Mouse (Mus musculus) hindbrain, embryonic 10.5 days (tissue): ENCODE data around the gene Naxd. TPM values are rescaled to one million over a fixed set of nuclear protein-coding genes. Genes with fewer than 3 reads are reported as not detected.
"Not testable (repeated sequence)": the region's sequence is repeated elsewhere in the genome, so short reads cannot be mapped to it uniquely, and the experiment has no call there.

Experiments
- DNase-seq: peaks from one replicate; pipeline ENCODE4 v3.0.0-alpha.2; 2017; ENCODE audit warnings: low spot score
- H3K27ac ChIP-seq: fragments of 300-500 bp; sonication (generic); 2 replicates; pipeline ENCODE4 v1.5.1; 2016; ENCODE audit warnings: mild to moderate bottlenecking, moderate library complexity
- H3K27me3 ChIP-seq: fragments of 300-500 bp; sonication (generic); 2 replicates; pipeline ENCODE4 v1.6.1; 2016; ENCODE audit warnings: mild to moderate bottlenecking; ENCODE audit not compliant: poor library complexity, insufficient read depth, severe bottlenecking
- H3K36me3 ChIP-seq: fragments of 300-500 bp; sonication (generic); 2 replicates; pipeline ENCODE4 v1.6.1; 2016; ENCODE audit warnings: mild to moderate bottlenecking, moderate library complexity
- H3K4me1 ChIP-seq: fragments of 300-500 bp; sonication (generic); replicated peaks from 2 replicates; pipeline ENCODE4 v1.6.1; 2016; ENCODE audit warnings: mild to moderate bottlenecking
- H3K4me3 ChIP-seq: fragments of 300-500 bp; sonication (generic); 2 replicates; pipeline ENCODE4 v1.5.1; 2016; ENCODE audit warnings: mild to moderate bottlenecking, moderate library complexity
- H3K9me3 ChIP-seq: fragments of 300-500 bp; sonication (generic); 2 replicates; pipeline ENCODE4 v1.6.1; 2016; ENCODE audit warnings: mild to moderate bottlenecking, moderate library complexity
- WGBS: fragments of 180-500 bp; shearing (Covaris S2); methylation state at CpG from one replicate; pipeline ENCODE4 v1.1.7; 2016; 5-methylcytosine and 5-hydroxymethylcytosine counted together
- polyA plus RNA-seq: library from polyadenylated mRNA; unstranded; fragments of >200 nt; fragmentation: Nextera tagmentation; extraction: Ambion mirVana; gene quantifications from 2 replicates; pipeline ENCODE4 v1.2.1, GENCODE M21; 2016

Naxd gene
- polyA plus RNA-seq, 1 experiment from 2014 or later = 127 TPM

DNA sequence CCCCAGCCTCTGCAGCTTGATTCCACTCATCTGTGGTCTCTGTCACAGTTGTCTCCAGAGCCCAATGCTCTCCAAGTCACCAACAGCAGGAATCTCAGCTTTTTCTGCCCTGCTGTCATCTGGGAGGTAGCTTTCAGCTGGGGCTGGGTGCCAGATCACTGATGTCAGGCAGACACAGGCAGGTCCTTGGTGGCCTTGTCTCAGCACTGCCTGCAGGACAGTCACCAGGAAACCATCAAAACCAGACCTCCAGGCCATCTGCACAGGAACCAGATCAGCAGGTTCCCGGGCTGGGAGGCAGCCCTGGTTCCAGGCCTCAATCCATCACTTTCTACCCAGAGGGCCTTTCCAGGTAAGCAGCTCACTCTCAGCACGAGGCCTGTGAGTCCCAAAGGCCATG is 35.5 kb upstream of the Naxd start:
- no peaks in the 10 kb centered on the region; the same call in 1 of the 2 replicates for H3K9me3 ChIP-seq
- WGBS = 63% methylated on average over 2 of the region's 2 CpGs
- H3K4me1 ChIP-seq = peaks cover 29% of the 10 kb centered on the region
- H3K27me3 ChIP-seq = no peaks in the 10 kb centered on the region
- DNase-seq = no peak
- H3K36me3 ChIP-seq = no peaks in the 10 kb centered on the region
- H3K27ac ChIP-seq = no peak overlapping the region
- H3K4me3 ChIP-seq = no peak overlapping the region

- WGBS = 91% methylated on average over 4 of the region's 4 CpGs
- H3K4me1 ChIP-seq = peaks cover 27% of the 10 kb centered on the region
- H3K9me3 ChIP-seq = peaks cover 4% of the 10 kb centered on the region; the same call in 1 of the 2 replicates
- no peak for DNase-seq
- no peaks in the 10 kb centered on the region for H3K27me3 ChIP-seq
- no peaks in the 10 kb centered on the region for H3K36me3 ChIP-seq
- no peak overlapping the region for H3K27ac ChIP-seq
- no peak overlapping the region for H3K4me3 ChIP-seq
Measured at GRCm38 (mm10) chr8:11462641-11463040, 34.7 kb upstream of the Naxd start.

- no peaks in the 10 kb centered on the region for H3K27me3 ChIP-seq
- H3K4me1 ChIP-seq = peaks cover 18% of the 10 kb centered on the region
- no peak overlapping the region for H3K4me3 ChIP-seq
- 95% methylated on average over 2 of the region's 2 CpGs for WGBS
- DNase-seq = no peak
- no peak overlapping the region for H3K27ac ChIP-seq
- H3K9me3 ChIP-seq = peaks cover 4% of the 10 kb centered on the region; the same call in 1 of the 2 replicates
- H3K36me3 ChIP-seq = no peaks in the 10 kb centered on the region
Measured at GRCm38 (mm10) chr8:11463541-11463888, 33.8 kb upstream of the Naxd start.

GRCm38 (mm10) chr8:11463889-11464706 is 33.2 kb upstream of the Naxd start:
- DNase-seq = no peak

DNA sequence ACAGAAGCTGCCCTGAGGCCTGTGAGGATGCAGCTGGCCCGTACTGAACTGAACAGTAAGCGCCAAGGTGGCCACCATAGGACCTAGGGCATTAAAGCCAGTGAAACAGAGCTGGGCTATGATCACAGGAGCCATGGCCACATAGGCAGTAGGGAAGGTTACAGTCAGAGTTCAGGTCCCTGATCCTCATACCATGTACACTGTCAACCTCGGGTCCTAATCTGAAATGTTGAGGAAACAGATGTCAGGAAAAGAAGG is 32.7 kb upstream of the Naxd start:
- DNase-seq = no peak
- H3K4me3 ChIP-seq = no peak overlapping the region
- H3K9me3 ChIP-seq = peaks cover 4% of the 10 kb centered on the region; the same call in 1 of the 2 replicates
- 77% methylated on average over 3 of the region's 3 CpGs for WGBS
- 0 out of 2 replicates have a peak overlapping the region, but pooled peaks have one; percentile 16 for H3K27ac ChIP-seq
- no peaks in the 10 kb centered on the region for H3K27me3 ChIP-seq
- peaks cover 7% of the 10 kb centered on the region; the same call in 1 of the 2 replicates for H3K4me1 ChIP-seq
- no peaks in the 10 kb centered on the region for H3K36me3 ChIP-seq

More at GRCm38 (mm10) chr8:11463889-11464706, 33.2 kb upstream of the Naxd start:
- H3K27ac ChIP-seq = 0 out of 2 replicates have a peak overlapping the region, but pooled peaks have one; percentile 16
- H3K27me3 ChIP-seq = no peaks in the 10 kb centered on the region
- no peaks in the 10 kb centered on the region for H3K36me3 ChIP-seq
- no peak overlapping the region for H3K4me3 ChIP-seq
- peaks cover 4% of the 10 kb centered on the region; the same call in 1 of the 2 replicates for H3K9me3 ChIP-seq
- H3K4me1 ChIP-seq = peaks cover 12% of the 10 kb centered on the region
- 82% methylated on average over 12 of the region's 12 CpGs for WGBS

- WGBS = 95% methylated on average over 4 of the region's 4 CpGs
- Histone ChIP-seq H3K4me1 (peaks cover 6% of the 10 kb centered on the region; the same call in 1 of the 2 replicates), H3K36me3 (no peaks in the 10 kb centered on the region), H3K9me3 (peaks cover 4% of the 10 kb centered on the region; the same call in 1 of the 2 replicates), H3K27me3 (no peaks in the 10 kb centered on the region), H3K4me3 (no peak overlapping the region), H3K27ac (no peak overlapping the region)
- no peak for DNase-seq
Measured at GRCm38 (mm10) chr8:11465619-11466018, 31.7 kb upstream of the Naxd start.

- not testable (repeated sequence) for DNase-seq, H3K36me3 ChIP-seq, H3K4me3 ChIP-seq, H3K9me3 ChIP-seq, H3K27ac ChIP-seq, H3K27me3 ChIP-seq
- H3K4me1 ChIP-seq = peaks cover 11% of the 10 kb centered on the region; the same call in 1 of the 2 replicates
- 77% methylated on average over 5 of the region's 5 CpGs for WGBS
Measured at GRCm38 (mm10) chr8:11466528-11466927, 30.8 kb upstream of the Naxd start.

DNA sequence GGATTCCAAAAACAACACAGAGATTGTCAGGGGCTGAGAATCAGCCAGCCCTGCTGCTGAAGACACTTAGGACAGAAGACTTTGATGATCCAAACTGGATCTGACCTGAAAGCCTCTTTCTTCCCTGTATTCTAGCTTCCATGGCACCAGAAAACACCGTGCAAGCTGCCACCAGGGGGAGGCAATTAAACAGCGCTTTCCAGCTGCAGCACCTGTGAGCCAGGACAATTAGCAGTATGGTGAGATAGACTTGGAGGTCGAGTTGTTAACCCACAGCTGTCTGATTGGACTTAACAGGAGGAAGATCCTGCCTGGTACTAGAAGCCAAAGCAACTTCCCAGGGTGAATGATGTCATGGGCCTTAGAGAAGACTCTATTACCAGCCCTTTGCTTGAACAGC is 28.2 kb upstream of the Naxd start:
- H3K27me3 ChIP-seq = peaks cover 34% of the 10 kb centered on the region
- peaks cover 26% of the 10 kb centered on the region for H3K4me1 ChIP-seq
- H3K27ac ChIP-seq = no peak overlapping the region
- WGBS = 13% methylated on average over 3 of the region's 3 CpGs
- DNase-seq = no peak
- H3K4me3 ChIP-seq = no peak overlapping the region
- H3K9me3 ChIP-seq = peaks cover 4% of the 10 kb centered on the region; the same call in 1 of the 2 replicates
- no peaks in the 10 kb centered on the region for H3K36me3 ChIP-seq

DNA sequence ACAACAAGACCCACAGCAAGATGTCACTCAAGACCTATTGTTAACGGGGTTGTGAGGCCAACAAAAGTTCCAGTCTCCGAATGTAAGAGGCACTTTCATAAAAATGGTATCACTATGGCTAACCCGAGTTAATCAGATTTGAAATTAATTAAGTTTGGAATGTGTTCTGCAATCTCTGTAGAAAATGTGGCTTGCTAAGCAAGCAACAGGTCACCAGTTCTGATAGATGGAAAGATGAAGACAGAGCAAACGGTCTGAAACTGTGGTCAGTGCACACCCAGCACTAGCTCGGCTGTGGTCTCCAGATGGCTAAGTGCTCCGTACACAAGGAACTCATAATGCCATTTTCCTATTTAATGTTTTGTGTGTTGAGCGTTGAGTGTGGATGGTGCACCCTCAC is 26.6 kb upstream of the Naxd start:
- H3K27ac ChIP-seq = no peak overlapping the region
- no peak overlapping the region for H3K4me3 ChIP-seq
- no peaks in the 10 kb centered on the region for H3K36me3 ChIP-seq
- H3K27me3 ChIP-seq = peaks cover 50% of the 10 kb centered on the region
- no peak for DNase-seq
- peaks cover 4% of the 10 kb centered on the region; the same call in 1 of the 2 replicates for H3K9me3 ChIP-seq
- peaks cover 33% of the 10 kb centered on the region for H3K4me1 ChIP-seq
- 75% methylated on average over 7 of the region's 7 CpGs for WGBS

GRCm38 (mm10) chr8:11471309-11471708 is 26.0 kb upstream of the Naxd start:
- H3K9me3 ChIP-seq = peaks cover 4% of the 10 kb centered on the region; the same call in 1 of the 2 replicates

GRCm38 (mm10) chr8:11473072-11473471 is 24.2 kb upstream of the Naxd start:
- DNase-seq = no peak
- H3K27me3 ChIP-seq = peaks cover 73% of the 10 kb centered on the region
- no peaks in the 10 kb centered on the region for H3K36me3 ChIP-seq
- peaks cover 48% of the 10 kb centered on the region for H3K4me1 ChIP-seq
- no peak overlapping the region for H3K4me3 ChIP-seq
- 37% methylated on average over 4 of the region's 4 CpGs for WGBS
- H3K27ac ChIP-seq = peak overlapping the region; percentile 42; the same call in 1 of the 2 replicates
- H3K9me3 ChIP-seq = no peaks in the 10 kb centered on the region

More at GRCm38 (mm10) chr8:11471309-11471708, 26.0 kb upstream of the Naxd start:
- no peak overlapping the region for H3K27ac ChIP-seq
- 40% methylated on average over 8 of the region's 8 CpGs for WGBS
- H3K27me3 ChIP-seq = peaks cover 56% of the 10 kb centered on the region
- no peak for DNase-seq
- H3K4me3 ChIP-seq = no peak overlapping the region
- H3K4me1 ChIP-seq = peaks cover 32% of the 10 kb centered on the region
- H3K36me3 ChIP-seq = no peaks in the 10 kb centered on the region

DNA sequence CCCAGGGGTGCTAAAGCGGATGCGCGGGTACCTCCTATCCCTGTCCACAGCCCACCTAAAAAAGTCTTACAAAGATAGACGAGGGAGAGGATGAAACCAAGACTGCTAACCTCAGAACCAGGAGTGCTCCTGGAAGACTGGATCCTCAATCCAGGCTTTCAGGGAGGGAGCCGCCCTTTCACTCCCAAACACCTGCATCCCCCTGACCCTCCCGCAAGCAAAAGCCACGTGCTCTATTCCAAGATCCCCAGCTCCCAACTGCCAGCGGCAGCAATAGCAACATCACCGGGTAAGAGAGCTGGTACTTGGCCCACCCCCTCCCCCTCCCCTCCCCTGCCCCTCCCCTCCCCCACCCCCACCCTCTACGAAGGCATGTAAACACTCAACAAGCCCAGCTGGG is 21.9 kb upstream of the Naxd start:
- 3% methylated on average over 10 of the region's 10 CpGs for WGBS
- peaks cover 65% of the 10 kb centered on the region for H3K4me1 ChIP-seq
- H3K27ac ChIP-seq = no peak overlapping the region
- DNase-seq = no peak
- no peaks in the 10 kb centered on the region for H3K36me3 ChIP-seq
- H3K4me3 ChIP-seq = no peak overlapping the region
- H3K9me3 ChIP-seq = no peaks in the 10 kb centered on the region
- peaks cover 97% of the 10 kb centered on the region for H3K27me3 ChIP-seq

- no peak overlapping the region for H3K4me3 ChIP-seq
- no peaks in the 10 kb centered on the region for H3K9me3 ChIP-seq
- WGBS = 15% methylated on average over 2 of the region's 2 CpGs
- no peak for DNase-seq
- no peak overlapping the region for H3K27ac ChIP-seq
- H3K36me3 ChIP-seq = no peaks in the 10 kb centered on the region
- H3K4me1 ChIP-seq = peaks cover 68% of the 10 kb centered on the region
- H3K27me3 ChIP-seq = peaks cover 100% of the 10 kb centered on the region
Measured at GRCm38 (mm10) chr8:11475876-11476275, 21.4 kb upstream of the Naxd start.
